Mouse (Mus musculus) CD4-positive, CD25-positive, alpha-beta regulatory T cell, adult 2 months (primary cell): ENCODE measurements around the gene 4930415O20Rik.

Source experiments
- DNase-seq: peaks from one replicate; pipeline ENCODE4 v3.0.0-alpha.2; 2012; ENCODE audit warnings: low read depth, low spot score

Gene 4930415O20Rik

DNA sequence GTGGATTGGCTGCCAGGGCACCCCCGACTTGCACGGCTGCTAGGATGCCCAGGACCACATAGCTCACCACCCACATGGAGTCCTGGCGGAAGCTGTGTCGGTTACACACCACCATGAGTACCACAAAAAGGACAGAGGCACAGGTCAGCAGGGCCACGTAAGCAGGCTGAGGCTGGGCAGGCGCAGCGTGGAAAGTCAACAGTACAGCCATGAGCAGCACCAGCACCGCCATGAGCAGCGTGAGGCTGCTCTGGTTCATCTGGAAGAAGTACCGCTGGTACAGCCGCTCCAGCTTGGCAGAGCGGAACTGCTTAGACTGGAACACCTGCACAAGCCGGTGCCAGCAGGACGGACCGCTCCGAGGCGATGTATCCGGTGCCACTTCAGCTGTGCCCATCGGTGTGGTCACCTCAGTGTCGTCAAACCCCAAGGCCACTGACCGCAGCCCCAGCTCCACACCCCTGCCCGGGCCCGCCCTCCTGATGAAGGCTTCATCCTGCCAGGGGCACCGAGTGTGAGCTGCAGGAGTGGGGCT lies 33.3 kb downstream of the 4930415O20Rik start:
- no peak for DNase-seq

- DNase-seq, result no peak
These were observed 35.3 kb downstream of the 4930415O20Rik start for GRCm38 (mm10) chr15:98606051-98606536.

- no peak for DNase-seq
These were observed 35.9 kb downstream of the 4930415O20Rik start for GRCm38 (mm10) chr15:98606739-98607138.

DNA sequence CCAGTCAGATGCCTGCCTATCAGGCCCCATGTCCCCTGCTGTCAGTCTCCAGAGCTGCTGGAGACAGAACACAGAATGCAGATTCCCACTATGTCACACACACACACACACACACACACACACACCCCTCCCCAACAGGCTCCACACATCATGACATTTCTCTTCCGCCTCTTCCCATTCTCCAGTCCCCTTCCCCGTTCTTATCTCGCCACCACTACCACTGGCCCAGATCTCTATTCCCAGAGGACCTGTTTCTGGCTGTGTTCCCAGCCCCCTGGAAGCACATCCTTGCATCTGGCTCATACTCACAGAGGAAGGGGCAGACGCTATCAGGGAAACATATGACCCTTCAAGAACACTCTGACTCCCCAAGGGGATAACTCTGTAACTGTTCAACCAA lies 36.8 kb downstream of the 4930415O20Rik start:
- DNase-seq, result no peak

DNA sequence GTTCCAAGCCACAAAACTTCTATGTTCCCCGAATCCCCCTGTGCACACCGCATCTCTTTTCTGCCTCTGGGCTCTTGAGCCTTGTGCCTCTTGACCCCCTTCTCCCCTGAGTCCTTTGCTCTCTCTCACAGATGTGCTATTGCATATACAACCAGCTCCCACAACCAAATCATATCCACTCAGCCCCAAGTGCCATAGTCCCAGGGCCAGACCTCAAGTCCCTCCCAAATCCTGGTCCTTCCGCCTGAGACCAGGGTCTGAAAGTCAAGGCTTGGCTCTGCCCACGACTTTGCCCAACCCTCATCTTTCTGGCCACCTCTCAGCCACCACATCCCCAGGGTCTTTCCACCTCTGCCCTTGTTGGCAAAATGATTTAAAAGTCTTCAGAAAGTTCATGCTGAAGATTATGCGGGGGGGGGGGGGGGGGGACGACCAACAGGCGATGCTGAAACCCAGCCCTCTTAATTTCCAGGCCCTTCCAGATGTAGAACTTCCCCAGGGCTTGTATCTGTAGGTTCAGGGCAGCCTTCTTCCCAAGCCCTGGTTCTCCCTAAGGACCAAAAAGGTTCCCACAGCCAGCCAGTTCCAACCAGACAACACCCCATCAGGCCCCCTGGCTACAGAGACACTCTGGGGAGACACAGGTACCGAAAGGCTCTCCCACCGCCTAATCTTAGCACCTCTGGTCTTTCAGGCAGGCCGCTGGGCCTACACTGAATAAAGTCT lies 37.4 kb downstream of the 4930415O20Rik start:
- no peak for DNase-seq

DNA sequence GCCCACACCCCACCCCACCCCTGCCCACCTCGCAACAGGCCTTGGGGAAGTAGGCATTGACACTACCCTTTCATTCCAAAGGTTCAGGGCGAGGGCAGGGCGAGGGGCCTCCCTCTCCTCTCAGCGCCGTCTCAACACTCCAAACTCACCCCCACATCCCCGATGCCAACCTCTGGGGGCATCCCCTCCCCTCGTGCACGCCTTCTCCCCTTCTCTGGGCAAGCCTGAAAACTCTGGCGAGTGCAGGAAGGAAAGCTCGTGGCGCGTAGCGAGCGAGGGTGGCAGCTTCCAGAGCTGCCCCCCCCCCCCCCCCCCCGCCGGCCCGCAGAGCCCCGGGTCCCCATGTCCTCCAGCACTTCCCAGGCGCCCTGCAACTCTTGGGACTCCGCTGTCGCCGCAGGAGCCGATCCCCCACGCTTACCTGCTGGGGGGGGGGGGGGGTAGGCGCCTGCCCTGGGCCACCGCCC lies 38.0 kb downstream of the 4930415O20Rik start:
- DNase-seq, result peak; percentile 49

DNA sequence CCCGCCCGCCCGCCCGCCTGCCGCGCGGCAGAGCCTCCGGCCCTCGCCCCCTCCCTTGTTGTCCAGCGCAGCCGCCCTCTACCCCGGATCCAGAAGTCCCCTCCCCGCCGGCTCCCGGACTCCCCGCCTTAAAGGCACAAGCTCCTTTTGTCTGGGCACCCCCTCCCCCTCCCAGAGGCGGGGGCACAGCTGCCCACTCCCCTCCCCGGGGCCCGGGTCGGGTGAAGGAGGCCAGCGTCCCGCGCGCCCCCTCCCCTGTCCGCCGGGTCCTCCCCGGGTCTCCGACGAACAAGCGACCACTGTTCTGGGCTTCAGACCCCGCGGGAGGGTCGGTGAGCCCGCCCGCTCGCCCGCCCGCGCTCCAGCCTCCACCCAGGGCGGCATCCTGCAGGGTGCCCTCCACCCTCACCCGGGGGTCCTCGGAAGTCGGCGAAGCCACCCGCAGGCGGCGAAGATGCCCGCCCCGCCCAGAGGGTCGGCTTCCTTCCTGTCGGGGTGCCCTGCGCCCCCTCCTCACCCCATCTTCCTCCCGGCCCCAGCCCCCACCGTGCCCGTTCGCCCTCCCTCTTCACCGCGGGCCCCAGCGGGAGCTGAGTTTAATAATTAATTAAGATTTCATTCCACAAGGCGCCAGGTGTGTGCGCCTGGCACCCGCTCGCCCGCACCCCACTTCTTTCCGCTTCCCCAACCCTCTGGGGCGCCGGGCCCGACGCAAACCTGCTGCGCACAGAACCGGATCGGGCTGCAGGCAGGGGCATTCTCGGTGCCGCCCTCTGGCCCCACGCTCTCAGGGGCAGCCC lies 38.7 kb downstream of the 4930415O20Rik start, which contains the start of gene Adcy6:
TSS of gene Adcy6 (minus strand) at position 746 of the 800 bp plus-strand sequence.
- peak; percentile 67 for DNase-seq

DNA sequence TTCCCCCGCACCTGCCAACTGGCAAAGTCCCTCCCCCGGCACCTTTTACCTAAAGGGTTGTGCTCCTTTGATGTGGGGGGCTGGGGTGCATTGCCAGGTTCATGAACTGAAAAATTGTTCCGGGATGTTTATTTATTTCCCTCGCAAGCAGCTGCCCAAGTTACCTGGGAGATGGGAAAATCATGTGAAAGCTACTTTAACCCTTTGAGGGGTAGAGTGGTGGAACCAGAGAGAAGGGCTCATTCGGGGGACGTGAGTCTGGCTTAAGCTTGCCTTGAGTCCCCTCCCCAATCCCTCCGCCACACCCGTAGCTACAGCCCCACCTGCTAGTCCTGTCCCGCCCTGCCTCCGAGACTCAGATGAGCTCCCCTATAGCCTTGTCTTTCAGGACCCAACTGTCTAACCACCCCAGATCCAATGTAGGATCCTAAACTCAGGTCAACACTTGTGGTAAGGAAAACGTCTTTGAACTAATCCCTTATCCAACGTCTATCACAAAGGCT lies 39.4 kb downstream of the 4930415O20Rik start:
- no peak for DNase-seq

GRCm38 (mm10) chr15:98612229-98612628 lies 41.4 kb downstream of the 4930415O20Rik start:
- DNase-seq, result no peak

DNA sequence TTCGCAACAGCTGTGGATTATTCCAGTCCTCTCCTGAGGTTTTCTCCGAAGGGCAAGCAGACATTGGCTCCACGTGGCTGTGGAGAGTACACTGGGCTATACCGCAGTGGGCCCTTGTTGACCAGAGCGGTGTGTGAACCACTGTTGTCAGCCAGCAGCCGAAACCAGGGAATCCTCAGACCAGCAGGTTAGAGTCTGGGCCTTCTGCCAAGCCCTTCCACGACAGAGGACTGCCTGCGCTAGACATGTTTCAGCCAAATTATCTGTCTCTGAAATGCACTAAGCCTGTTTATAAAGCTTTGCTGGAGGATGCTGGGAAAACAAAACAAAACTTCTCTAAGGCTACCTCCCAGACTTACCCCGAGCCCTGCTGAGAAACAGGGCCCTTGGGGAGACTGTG lies 43.7 kb downstream of the 4930415O20Rik start:
- no peak for DNase-seq

DNA sequence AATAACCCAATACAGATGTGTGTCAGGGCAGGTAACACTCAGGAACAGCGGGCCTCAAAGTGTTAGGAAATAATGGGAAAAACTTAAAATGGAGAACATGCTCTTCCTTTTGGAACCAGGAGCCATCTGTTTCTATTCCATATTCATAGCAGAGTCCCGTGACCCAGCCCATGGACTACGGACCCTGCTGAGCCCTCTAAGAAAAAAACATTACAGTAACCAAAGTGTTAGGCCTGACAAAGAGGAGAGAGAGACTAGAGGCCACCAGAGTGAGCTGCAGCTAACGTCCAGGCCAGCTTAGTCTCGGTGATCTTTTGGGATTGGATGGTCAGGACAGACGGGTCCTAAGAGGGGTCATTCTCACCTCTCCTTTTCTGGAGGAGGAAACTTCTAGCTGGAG lies 44.2 kb downstream of the 4930415O20Rik start:
- no peak for DNase-seq

DNA sequence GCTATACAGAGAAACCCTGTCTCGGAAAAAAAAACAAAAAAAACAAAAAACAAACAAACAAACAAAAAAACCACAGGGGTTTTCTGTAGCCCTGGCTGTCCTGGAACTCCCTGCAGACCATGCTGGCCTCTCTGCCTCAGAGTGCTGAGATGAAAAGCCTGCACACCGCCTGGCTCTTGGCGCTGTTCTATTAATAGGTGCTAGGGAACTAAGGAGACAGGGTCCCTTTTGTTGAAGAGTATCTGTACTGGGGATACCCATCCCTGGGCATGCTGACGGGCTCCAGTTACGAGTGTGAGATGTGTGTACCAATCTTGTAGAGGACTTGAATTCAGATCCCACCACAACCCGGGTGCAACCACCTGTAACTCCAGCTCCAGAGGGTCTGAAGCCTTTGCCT lies 44.9 kb downstream of the 4930415O20Rik start:
- DNase-seq, result no peak

DNA sequence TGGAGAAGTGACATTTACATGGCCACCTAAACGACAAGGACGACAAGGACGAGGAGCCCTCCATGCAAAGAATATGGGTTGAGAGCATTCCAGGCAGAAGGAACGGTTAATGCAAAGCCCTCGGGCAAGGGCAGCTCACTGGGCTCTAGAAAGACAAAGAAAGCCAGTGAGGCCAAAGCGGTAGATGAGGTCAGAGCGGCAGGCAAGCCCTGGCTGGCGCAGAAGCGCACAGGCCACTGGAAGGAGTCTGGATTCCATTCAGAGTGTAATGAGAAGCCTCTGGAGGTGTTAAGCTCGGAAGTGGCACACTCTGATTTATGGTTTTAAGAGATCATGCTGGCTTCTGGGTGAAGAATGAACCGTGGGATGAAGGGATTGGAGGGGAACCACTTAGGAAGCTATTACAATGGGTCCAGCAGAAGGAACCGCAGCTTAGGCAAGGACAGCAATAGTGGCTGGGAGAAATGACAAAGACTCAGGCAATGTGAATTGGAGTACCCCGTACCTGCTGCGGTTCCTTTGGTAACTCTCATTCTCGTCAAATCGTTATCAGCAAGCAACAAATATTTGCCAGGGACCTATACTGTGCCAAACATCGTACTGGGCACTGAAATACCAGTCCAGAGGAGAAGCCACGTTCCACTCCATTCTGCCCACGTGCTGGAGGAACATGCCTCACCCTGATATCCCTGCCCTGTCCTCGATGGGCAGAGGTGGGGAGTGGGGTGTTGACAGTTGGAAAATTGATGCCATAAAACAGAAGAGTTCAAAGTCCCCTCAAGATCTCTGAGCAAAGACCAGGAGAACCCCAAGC lies 45.8 kb downstream of the 4930415O20Rik start:
- no peak for DNase-seq

DNA sequence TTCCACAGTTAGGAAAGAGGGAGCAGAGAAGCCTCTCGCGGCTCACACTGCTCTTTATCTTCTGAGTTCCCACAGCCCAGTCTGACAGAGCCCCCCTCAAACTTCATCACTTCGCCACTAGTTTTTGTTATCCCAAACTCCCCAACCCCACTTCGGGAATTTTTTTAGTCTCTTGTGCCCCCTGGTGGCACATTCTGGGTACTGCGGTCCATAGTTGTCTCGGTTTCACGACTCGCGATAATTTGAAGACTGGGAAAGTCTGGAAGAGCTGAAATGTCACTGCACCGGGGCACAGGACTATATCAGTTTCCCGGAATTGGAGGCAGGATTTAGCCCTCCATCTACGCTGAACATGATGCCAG lies 46.4 kb downstream of the 4930415O20Rik start:
- DNase-seq, result peak; percentile 72

DNA sequence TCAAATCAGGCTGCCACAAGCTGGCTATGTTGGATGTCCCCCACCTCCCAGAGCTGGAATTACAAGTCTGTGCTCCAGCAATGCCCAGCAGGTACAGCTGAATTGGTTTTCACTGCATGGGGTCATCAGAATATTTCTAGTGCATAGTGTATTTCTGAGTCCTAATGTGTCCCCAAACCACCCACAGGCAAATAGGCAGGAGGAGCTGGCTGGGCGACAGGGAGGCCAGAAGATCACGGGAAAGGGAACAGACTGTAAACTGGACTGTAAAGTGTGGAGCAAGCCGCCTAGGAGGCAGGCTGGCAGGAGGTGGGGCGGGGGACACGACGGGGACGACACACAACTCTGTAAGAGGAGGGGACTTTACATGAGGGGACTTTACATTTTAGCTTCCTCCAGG lies 51.4 kb downstream of the 4930415O20Rik start:
- DNase-seq, result peak; percentile 43

DNA sequence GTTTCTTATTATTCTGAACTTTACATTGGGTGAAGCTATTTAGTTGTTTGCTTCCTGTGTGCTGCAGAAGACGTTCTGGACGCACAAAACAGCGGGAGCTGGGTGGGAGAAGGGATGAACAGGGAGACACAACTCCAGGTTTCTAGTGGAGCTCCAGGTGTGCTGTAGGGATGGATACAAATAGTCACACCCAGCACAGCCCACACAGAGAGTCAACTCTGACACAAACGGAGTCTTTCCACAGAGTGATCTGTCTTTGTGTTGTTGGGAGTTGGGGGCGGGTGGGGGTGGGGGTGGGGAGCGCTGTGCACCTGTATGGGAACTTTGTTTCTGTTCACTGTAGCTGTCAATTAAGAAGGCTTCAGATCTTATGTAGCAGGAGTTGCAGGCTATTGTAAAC lies 51.9 kb downstream of the 4930415O20Rik start:
- no peak for DNase-seq

DNA sequence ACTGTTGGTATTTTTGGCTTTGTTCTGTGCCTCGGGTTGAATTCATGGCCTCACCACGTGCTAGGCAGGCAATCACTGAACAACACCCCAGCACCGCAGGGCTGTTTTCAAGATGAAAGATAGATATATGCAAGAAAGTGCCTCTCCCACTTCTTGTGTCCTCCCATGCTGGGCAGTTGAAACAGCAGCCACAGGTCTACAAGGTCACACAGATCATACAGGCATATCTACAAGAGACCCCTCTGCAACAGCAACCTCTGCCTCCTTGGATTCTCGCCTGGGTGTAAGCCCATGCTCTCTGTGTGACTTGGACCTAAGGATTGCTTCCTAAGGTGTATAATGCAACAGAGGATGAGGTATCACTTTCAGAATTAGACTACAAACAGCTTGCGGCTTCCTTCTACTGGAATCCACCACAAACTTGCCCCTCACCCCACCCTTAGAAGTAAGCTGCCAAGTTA lies 52.6 kb downstream of the 4930415O20Rik start:
- peak; percentile 46 for DNase-seq

- no peak for DNase-seq
These were observed 55.3 kb downstream of the 4930415O20Rik start for GRCm38 (mm10) chr15:98626078-98626477.

DNA sequence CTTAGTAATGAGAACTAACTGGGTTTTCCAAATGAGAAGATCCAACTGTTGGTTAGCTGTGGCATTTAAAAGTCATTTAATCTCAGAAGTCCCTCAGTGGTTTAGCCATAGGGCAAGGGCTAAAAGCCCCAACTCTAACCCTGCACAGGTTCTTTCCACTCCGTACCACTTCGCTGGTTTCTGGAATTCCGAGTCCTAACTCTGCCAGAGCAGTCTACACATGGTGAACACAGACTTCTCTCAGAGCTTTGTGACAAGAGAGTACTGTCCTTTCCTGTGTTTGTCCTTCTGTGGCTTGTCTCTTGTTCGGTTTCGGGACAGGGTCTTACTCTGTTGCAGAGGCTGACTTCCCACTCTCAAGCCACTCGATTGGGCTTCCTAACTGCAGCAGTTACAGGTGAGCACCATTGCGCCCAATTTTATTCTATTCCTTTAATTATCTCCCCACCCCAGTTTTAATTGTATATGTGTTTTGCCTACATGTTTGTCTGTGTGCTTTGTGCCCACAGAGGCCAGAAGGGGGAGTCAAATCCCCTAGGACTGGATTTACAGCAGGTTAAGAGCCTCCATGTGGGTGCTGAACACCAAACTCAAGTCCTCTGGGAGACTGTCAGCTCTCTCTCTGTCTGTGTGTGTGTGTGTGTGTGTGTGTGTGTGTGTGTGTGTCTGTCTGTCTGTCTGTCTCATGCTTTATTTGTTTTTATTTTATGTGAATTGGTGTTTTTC lies 55.8 kb downstream of the 4930415O20Rik start:
- DNase-seq, result no peak

GRCm38 (mm10) chr15:98628589-98629254 lies 57.9 kb downstream of the 4930415O20Rik start:
- DNase-seq, result peak; percentile 46
